Mouse (Mus musculus): Measurements from ENCODE around the gene Efna5. TPM values are rescaled to one million over a fixed set of nuclear protein-coding genes. Genes with fewer than 3 reads are reported as not detected.

Gene Efna5
- polyA plus RNA-seq, 1 experiment from 2014 or later, result 26.9 TPM

DNA sequence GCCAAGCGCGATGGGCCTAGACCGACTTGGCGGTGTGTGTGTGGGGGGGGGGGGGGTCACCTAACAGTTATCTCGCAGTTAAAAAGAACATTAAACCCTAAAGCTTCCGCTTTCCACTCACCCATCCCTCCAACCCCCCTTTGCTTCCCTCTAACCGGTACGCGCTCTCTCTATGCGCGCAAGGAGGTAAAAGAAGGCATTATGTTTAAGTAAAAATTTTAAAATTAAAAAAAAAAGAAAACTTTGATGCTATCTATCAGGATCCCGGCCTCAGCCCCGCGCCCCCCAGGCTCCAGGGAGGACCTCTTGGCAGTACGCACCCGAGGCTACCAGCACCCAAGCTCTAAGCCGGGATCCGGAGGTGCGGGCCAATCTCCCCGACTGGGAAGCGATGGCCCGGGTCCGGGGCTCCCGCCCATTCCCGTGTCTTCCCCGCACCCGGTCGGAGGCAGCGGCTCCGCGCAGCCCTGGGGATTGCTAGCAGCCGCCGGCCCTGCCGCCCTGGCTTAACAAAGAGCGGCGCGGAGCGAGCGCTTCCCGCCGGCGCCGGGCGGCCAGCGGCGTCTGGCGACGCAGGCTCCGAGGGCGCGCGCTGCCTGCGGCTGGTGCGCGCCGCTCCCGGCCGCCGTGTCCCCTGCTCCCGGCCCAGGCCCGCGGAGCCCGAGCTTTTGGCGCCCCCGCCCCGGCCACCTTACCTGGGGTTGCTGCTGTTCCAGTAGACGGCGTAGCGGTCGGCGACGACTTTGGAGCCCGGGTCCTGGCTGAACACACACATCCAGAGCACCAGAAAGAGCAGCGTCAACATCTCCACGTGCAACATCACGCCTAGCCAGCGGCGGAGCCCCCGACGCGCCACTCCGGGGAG lies 574 bp downstream of the Efna5 start:
- WGBS, result 0% methylated on average over 80 of the region's 82 CpGs
- Histone ChIP-seq H3K9me3 (ENCODE audit: low read length) (no peaks in the 10 kb centered on the region), H3K4me3 (ENCODE audit: low read length) (peak overlapping the region; percentile 72), H3K27me3 (ENCODE audit: insufficient read depth, low read length) (no peaks in the 10 kb centered on the region), H3K4me2 (replicated peaks; ENCODE audit: low read depth, low read length) (peak overlapping the region; percentile 98), H3K36me3 (ENCODE audit: insufficient read depth, low read length) (no peaks in the 10 kb centered on the region), H3K9ac (replicated peaks; ENCODE audit: low read length) (peak overlapping the region; percentile 84), H3K27ac (ENCODE audit: low read length) (peak overlapping the region; percentile 95), H3K4me1 (ENCODE audit: insufficient read depth, low read length) (peaks cover 7% of the 10 kb centered on the region)
- ATAC-seq (ENCODE audit: low FRiP score, low TSS enrichment), result peak; percentile 7; the same call in 1 of the 2 replicates

DNA sequence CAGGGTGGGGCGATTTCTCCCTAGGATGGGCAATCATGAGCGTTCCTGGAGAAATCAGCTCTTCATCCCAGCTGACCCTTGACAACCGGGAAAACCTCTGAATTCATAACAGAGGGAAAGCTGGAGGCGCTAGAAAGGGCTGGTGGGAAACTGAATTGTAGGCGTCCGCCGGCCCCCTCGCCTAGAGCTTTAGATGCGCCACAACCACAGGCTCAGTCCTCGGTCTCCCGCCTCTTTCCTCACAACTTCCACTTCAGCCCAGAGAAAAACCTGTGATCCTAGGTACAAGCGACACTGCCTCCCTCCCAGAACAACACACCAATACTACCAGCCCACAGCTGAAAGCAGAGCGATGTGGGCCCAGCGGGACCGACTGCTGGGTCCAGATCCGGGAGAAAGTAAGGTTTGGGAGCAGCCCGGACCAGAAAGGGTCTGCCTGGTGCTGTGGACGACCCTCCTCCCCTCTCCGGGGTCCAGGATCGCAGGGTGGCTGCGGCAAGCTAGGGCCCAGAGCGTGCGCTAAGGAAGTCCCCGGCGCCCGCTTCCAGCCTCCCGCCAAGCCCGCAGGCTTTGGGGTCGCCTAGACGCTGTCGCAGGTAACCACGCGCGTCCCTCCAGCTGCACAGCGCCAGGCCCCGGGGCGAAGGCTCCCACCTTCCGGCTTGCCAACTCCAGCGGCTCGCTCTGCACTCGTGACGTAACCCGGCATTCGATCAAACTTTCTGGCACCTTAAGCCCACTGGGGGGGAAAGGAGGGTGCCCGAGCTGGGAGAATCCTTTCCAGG lies 1.4 kb downstream of the Efna5 start:
- Histone ChIP-seq H3K4me2 (replicated peaks; ENCODE audit: low read depth, low read length) (peak overlapping the region; percentile 98), H3K4me3 (ENCODE audit: low read length) (peak overlapping the region; percentile 72), H3K27me3 (ENCODE audit: insufficient read depth, low read length) (no peaks in the 10 kb centered on the region), H3K27ac (ENCODE audit: low read length) (peak overlapping the region; percentile 50; the same call in 1 of the 2 replicates), H3K36me3 (ENCODE audit: insufficient read depth, low read length) (no peaks in the 10 kb centered on the region), H3K9me3 (ENCODE audit: low read length) (no peaks in the 10 kb centered on the region), H3K9ac (replicated peaks; ENCODE audit: low read length) (peak overlapping the region; percentile 84), H3K4me1 (ENCODE audit: insufficient read depth, low read length) (peaks cover 7% of the 10 kb centered on the region)
- under 1% methylated on average over 45 of the region's 45 CpGs for WGBS
- ATAC-seq (ENCODE audit: low FRiP score, low TSS enrichment), result peak; percentile 9; the same call in 1 of the 2 replicates

DNA sequence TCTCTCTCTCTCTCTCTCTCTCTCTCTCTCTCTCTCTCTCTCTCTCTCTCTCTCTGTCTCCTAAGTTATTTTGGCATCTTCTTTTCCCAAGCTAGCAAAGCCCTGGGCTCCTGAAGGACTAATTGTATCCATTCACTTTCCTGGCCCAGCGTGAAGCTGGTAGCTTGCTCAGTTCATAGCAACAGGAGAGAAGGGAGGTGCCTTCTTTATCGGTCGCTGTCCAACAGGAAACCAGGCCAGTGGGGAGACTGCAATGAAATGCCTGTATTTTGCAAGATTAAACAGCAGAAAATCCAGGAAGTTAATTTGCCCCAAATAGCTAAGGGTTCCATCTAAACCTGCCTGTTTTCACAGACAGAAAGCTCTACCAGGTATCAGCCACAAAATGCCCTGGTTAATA lies 5.4 kb downstream of the Efna5 start:
- Histone ChIP-seq H3K9ac (replicated peaks; ENCODE audit: low read length) (no peak overlapping the region), H3K4me2 (replicated peaks; ENCODE audit: low read depth, low read length) (no peak overlapping the region), H3K9me3 (ENCODE audit: low read length) (no peaks in the 10 kb centered on the region), H3K4me3 (ENCODE audit: low read length) (no peak overlapping the region), H3K36me3 (ENCODE audit: insufficient read depth, low read length) (no peaks in the 10 kb centered on the region), H3K4me1 (ENCODE audit: insufficient read depth, low read length) (peaks cover 11% of the 10 kb centered on the region), H3K27me3 (ENCODE audit: insufficient read depth, low read length) (no peaks in the 10 kb centered on the region), H3K27ac (ENCODE audit: low read length) (no peak overlapping the region)
- 18% methylated on average over 3 of the region's 3 CpGs for WGBS
- ATAC-seq (ENCODE audit: low FRiP score, low TSS enrichment), result no peak

DNA sequence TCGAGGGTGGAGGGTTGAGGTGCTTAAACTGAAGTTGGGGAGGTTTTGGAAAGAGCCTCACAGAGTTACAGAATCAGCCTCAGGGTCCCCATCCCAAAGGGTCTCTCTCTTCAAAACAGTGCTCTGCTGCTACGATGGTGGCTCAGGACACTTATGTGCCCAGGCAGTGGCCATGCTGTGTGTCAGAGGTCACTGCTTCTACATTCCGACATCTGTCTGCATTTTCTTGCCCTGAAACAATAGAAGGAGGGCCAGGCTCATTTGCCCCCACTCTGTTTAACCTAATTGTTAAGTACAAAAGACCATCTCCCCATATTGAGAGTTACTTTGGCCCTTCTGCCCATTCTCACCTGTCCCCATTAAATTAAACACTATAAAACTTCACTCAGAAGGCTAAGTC lies 9.2 kb downstream of the Efna5 start:
- H3K27ac ChIP-seq (ENCODE audit: low read length), result no peak overlapping the region
- 0 out of 2 replicates have a peak, but pooled peaks cover 4% of the 10 kb centered on the region for H3K4me1 ChIP-seq (ENCODE audit: insufficient read depth, low read length)
- H3K9me3 ChIP-seq (ENCODE audit: low read length), result no peaks in the 10 kb centered on the region
- no peaks in the 10 kb centered on the region for H3K27me3 ChIP-seq (ENCODE audit: insufficient read depth, low read length)
- no peak overlapping the region for H3K4me2 ChIP-seq (replicated peaks; ENCODE audit: low read depth, low read length)
- no peaks in the 10 kb centered on the region for H3K36me3 ChIP-seq (ENCODE audit: insufficient read depth, low read length)
- WGBS, result 39% methylated on average over 3 of the region's 3 CpGs
- H3K9ac ChIP-seq (replicated peaks; ENCODE audit: low read length), result no peak overlapping the region
- no peak for ATAC-seq (ENCODE audit: low FRiP score, low TSS enrichment)
- H3K4me3 ChIP-seq (ENCODE audit: low read length), result no peak overlapping the region

DNA sequence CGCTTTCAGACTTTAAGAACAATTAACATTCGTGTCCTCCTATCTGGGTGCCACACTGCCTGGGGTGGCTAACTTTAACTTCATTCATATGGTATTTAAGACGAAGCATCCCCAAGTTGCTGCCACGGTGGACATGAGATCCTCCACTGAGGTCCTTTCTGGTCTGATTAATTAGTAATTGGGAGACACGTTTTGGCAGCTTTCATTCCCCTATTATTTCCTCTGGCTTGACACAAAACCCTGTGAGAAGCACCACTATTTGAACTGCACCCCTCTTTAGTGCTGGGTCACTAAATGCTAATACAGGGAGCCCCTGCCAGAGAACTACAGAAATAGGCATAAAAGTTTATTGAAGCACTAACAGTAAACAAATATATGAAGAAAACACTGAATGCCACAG lies 9.9 kb downstream of the Efna5 start:
- Histone ChIP-seq H3K36me3 (ENCODE audit: insufficient read depth, low read length) (no peaks in the 10 kb centered on the region), H3K9ac (replicated peaks; ENCODE audit: low read length) (no peak overlapping the region), H3K9me3 (ENCODE audit: low read length) (no peaks in the 10 kb centered on the region), H3K27ac (ENCODE audit: low read length) (no peak overlapping the region), H3K4me2 (replicated peaks; ENCODE audit: low read depth, low read length) (no peak overlapping the region), H3K4me1 (ENCODE audit: insufficient read depth, low read length) (0 out of 2 replicates have a peak, but pooled peaks cover 4% of the 10 kb centered on the region), H3K27me3 (ENCODE audit: insufficient read depth, low read length) (no peaks in the 10 kb centered on the region), H3K4me3 (ENCODE audit: low read length) (no peak overlapping the region)
- 63% methylated on average over 5 of the region's 5 CpGs for WGBS
- ATAC-seq (ENCODE audit: low FRiP score, low TSS enrichment), result no peak

DNA sequence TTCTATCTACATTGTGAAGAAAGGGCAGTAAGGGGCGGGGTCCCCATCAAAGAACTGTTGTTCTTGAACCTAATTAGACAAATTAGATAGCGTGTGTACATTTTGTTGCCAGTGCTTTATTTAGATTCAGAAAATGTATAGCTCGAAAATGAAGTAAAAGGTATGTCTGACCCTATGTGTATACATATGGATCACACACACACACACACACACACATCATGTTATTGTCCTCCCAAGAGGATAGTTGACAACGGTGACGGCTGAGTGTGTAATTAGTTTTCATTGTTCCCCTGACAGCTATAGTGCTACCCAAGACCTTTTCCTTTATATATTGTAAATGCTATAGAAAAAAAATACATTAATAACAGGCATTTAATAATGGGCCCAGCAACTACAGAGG lies 10.7 kb downstream of the Efna5 start:
- Histone ChIP-seq H3K9me3 (ENCODE audit: low read length) (no peaks in the 10 kb centered on the region), H3K27ac (ENCODE audit: low read length) (no peak overlapping the region), H3K36me3 (ENCODE audit: insufficient read depth, low read length) (no peaks in the 10 kb centered on the region), H3K4me2 (replicated peaks; ENCODE audit: low read depth, low read length) (no peak overlapping the region), H3K9ac (replicated peaks; ENCODE audit: low read length) (no peak overlapping the region), H3K4me1 (ENCODE audit: insufficient read depth, low read length) (0 out of 2 replicates have a peak, but pooled peaks cover 7% of the 10 kb centered on the region), H3K27me3 (ENCODE audit: insufficient read depth, low read length) (no peaks in the 10 kb centered on the region), H3K4me3 (ENCODE audit: low read length) (no peak overlapping the region)
- WGBS, result 88% methylated on average over 5 of the region's 5 CpGs
- ATAC-seq (ENCODE audit: low FRiP score, low TSS enrichment), result no peak

DNA sequence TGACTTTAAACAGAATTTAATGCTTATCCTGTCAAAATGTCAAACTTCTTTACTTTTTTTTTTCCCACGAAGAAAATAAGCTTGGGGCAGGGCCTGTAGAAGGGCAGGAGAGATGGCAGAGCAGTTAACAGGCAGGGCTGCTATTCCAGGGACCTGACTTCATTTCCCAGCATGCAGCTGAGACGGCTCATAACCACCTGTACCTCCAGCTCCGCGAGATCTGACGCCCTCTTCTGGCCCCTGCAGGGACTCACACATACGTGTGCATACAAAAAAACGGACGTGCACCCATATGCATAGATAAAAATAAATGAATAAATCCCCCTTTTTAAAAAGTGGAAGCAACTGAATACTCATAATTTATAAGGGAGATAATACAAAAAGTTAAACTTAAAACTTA lies 16.2 kb downstream of the Efna5 start:
- no peak overlapping the region for H3K4me2 ChIP-seq (replicated peaks; ENCODE audit: low read depth, low read length)
- H3K4me3 ChIP-seq (ENCODE audit: low read length), result no peak overlapping the region
- 90% methylated on average over 8 of the region's 8 CpGs for WGBS
- ATAC-seq (ENCODE audit: low FRiP score, low TSS enrichment), result no peak
- H3K27ac ChIP-seq (ENCODE audit: low read length), result no peak overlapping the region
- H3K36me3 ChIP-seq (ENCODE audit: insufficient read depth, low read length), result 0 out of 2 replicates have a peak, but pooled peaks cover 3% of the 10 kb centered on the region
- H3K4me1 ChIP-seq (ENCODE audit: insufficient read depth, low read length), result 0 out of 2 replicates have a peak, but pooled peaks cover 3% of the 10 kb centered on the region
- H3K27me3 ChIP-seq (ENCODE audit: insufficient read depth, low read length), result no peaks in the 10 kb centered on the region
- peaks cover 3% of the 10 kb centered on the region; the same call in 1 of the 2 replicates for H3K9me3 ChIP-seq (ENCODE audit: low read length)
- no peak overlapping the region for H3K9ac ChIP-seq (replicated peaks; ENCODE audit: low read length)

DNA sequence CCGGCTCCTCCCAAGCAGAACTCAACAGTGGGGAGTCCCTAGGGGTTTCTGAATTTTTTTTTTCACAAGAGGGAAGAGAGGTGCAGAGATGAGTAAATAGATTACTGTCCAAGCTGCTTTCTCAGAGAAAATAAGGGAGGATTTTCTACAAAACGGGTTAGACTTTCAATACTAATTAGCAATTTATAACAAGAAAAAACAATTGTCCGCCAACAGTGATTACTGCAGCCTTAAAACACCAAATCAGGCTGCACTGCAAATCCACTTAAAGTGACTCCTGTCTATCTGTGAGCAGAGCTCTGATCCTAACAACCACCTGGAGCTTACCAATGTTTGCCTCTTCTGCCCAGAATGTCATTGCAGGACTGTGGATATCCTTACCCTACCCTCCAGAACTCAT lies 18.1 kb downstream of the Efna5 start:
- Histone ChIP-seq H3K9me3 (ENCODE audit: low read length) (peaks cover 3% of the 10 kb centered on the region; the same call in 1 of the 2 replicates), H3K4me3 (ENCODE audit: low read length) (no peak overlapping the region), H3K4me2 (replicated peaks; ENCODE audit: low read depth, low read length) (no peak overlapping the region), H3K9ac (replicated peaks; ENCODE audit: low read length) (no peak overlapping the region), H3K27ac (ENCODE audit: low read length) (no peak overlapping the region), H3K27me3 (ENCODE audit: insufficient read depth, low read length) (no peaks in the 10 kb centered on the region), H3K4me1 (ENCODE audit: insufficient read depth, low read length) (0 out of 2 replicates have a peak, but pooled peaks cover 3% of the 10 kb centered on the region), H3K36me3 (ENCODE audit: insufficient read depth, low read length) (0 out of 2 replicates have a peak, but pooled peaks cover 3% of the 10 kb centered on the region)
- no peak for ATAC-seq (ENCODE audit: low FRiP score, low TSS enrichment)
- WGBS, result 57% methylated on average over 3 of the region's 3 CpGs

DNA sequence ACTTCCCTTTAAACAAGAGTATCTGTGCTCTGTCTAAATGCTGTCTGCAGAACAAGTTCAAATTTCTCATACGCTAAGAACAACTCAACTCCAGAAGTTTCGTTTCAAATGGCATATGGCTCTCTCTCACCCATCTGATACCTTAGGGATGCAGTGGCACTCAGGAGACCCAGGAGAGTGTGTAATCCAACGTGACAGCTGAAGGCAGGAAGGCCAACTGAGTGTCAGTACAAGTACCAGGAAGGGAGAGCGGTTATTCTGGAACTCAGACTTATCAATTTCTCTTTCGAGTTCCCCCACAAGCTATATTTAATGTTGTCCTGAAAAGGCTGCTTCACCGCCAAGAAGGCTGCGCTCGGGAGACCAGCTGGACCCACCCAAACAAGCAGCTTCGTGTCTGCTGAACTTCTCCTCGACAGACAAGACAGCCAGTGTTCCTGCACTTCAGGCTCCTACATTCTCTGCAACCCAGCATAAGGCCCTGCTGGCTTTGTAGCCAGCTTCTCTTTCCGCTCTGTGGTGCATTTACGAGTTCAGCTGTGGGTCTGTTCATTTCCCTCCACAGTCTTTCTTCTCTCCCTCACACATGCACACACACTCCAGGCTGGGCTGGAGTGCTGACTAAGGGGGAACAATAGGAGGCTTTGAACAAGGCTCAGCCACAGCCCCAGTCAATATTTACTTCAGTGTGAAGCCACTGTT lies 18.7 kb downstream of the Efna5 start:
- peak; percentile 73; the same call in 1 of the 2 replicates for ATAC-seq (ENCODE audit: low FRiP score, low TSS enrichment)
- H3K27me3 ChIP-seq (ENCODE audit: insufficient read depth, low read length), result no peaks in the 10 kb centered on the region
- H3K27ac ChIP-seq (ENCODE audit: low read length), result no peak overlapping the region
- H3K4me1 ChIP-seq (ENCODE audit: insufficient read depth, low read length), result 0 out of 2 replicates have a peak, but pooled peaks cover 3% of the 10 kb centered on the region
- no peak overlapping the region for H3K4me3 ChIP-seq (ENCODE audit: low read length)
- H3K36me3 ChIP-seq (ENCODE audit: insufficient read depth, low read length), result 0 out of 2 replicates have a peak, but pooled peaks cover 3% of the 10 kb centered on the region
- peaks cover 3% of the 10 kb centered on the region; the same call in 1 of the 2 replicates for H3K9me3 ChIP-seq (ENCODE audit: low read length)
- no peak overlapping the region for H3K4me2 ChIP-seq (replicated peaks; ENCODE audit: low read depth, low read length)
- H3K9ac ChIP-seq (replicated peaks; ENCODE audit: low read length), result no peak overlapping the region
- 40% methylated on average over 12 of the region's 12 CpGs for WGBS

Data from kidney, embryonic 16.5 days (tissue).